Mouse (Mus musculus): ENCODE data around the gene Atxn1l.
"Not testable (repeated sequence)": the region's sequence is repeated elsewhere in the genome, so short reads cannot be mapped to it uniquely, and the experiment has no call there.

- not testable (repeated sequence) for TF ChIP-seq EP300 (IDR thresholded peaks at IDR 0.05; ENCODE audit: insufficient read depth, low read depth, low read length); POLR2A (IDR thresholded peaks at IDR 0.05; ENCODE audit: insufficient read depth, low read depth, low read length); CTCF (IDR thresholded peaks at IDR 0.05)
These were observed 18.0 kb upstream of the Atxn1l start for GRCm38 (mm10) chr8:109755554-109755953.
